Mouse (Mus musculus) neural tube, embryonic 10.5 days (tissue): ENCODE measurements around the gene Samt3.

Experiments used
- DNase-seq: peaks from one replicate; pipeline ENCODE4 v3.0.0-alpha.2; 2017; ENCODE audit warnings: low spot score; ENCODE audit errors: extremely low spot score

The Samt3 gene

DNA sequence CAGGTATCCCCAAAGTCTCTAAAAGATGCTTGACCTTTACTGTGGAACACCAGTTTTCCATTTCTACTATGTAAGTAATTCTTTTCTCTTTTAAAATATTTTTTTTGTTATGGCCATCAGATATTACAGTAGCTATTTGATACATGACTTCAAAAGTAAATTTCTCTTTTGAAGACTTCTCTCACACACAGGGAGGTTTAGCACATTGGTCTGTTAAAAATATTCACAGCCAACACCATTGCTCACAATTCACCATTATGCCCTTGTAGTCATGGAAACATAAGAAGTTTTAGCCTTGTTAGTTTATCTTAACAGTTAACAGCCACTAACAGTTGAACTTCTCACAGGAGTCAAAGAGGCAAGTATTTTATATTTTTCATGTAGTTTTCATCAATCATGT is at the start of gene Samt3:
Samt3 (plus strand) TSS at position 301 of the 400 bp plus-strand sequence.
- DNase-seq, result no peak

DNA sequence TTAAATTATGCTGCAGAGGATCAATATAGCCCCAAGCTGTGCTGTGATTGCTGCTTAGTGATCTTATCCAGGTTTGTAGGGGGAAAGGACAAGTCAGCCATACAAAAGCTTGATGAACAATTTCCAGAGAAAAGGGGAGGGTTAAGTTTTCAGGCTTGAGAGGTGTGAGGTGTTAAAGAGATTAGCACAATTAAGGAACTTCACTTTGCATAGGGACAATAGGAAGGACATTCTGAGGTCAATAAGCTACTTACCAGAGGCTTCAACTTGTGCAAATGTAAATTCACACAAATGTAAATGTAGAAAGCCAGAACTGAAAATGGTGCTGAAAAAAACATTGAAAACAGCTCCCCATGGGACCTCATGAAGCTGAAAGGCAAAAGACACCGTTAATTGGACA is 27.4 kb upstream of the Samt3 start:
- no peak for DNase-seq

DNA sequence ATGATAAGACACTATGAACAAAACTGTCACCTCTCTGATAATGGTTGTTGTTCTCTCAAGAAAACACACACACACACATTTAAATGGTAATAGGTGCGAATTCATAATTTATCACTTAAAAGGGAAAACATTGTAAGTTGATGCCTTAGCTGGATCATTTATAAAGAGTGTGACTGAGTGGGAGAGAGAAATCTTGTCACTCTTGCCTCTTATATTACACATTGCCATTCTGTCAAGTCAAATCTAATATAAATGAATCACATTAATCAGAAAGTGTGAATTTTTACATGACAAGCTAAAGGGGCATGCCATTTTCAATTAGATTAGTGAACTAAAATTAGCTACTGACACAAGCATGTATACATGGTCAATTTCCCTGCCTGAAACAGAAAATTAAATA is 44.7 kb downstream of the Samt3 start:
- DNase-seq, result no peak
